Mouse (Mus musculus) intestine, embryonic 15.5 days (tissue): ENCODE results near the gene Myb. TPM values are rescaled to one million over a fixed set of nuclear protein-coding genes. Genes with fewer than 3 reads are reported as not detected.

Source experiments
- ATAC-seq: fragments of 200-750 bp; cut with Nextera tagmentation; 2 replicates; pipeline ENCODE4 v1.8.0; 2017; ENCODE audit warnings: moderate TSS enrichment, moderate library complexity
- H3K27ac ChIP-seq: fragments of 300-500 bp; sonication (generic); 2 replicates; pipeline ENCODE4 v1.5.1; 2015; ENCODE audit warnings: mild to moderate bottlenecking, inconsistent platforms
- H3K27me3 ChIP-seq: fragments of 300-500 bp; sonication (generic); replicated peaks from 2 replicates; pipeline ENCODE4 v1.6.1; 2015; ENCODE audit warnings: inconsistent platforms
- H3K36me3 ChIP-seq: fragments of 300-500 bp; sonication (generic); 2 replicates; pipeline ENCODE4 v1.6.1; 2015; ENCODE audit warnings: inconsistent platforms
- H3K4me1 ChIP-seq: fragments of 300-500 bp; sonication (generic); replicated peaks from 2 replicates; pipeline ENCODE4 v1.6.1; 2015; ENCODE audit warnings: inconsistent platforms
- H3K4me2 ChIP-seq: fragments of 300-500 bp; sonication (generic); replicated peaks from 2 replicates; pipeline ENCODE4 v1.6.1; 2015; ENCODE audit warnings: mild to moderate bottlenecking, inconsistent platforms
- H3K4me3 ChIP-seq: fragments of 300-500 bp; sonication (generic); replicated peaks from 2 replicates; pipeline ENCODE4 v1.5.1; 2015; ENCODE audit warnings: inconsistent platforms
- H3K9ac ChIP-seq: fragments of 300-500 bp; sonication (generic); 2 replicates; pipeline ENCODE4 v1.6.1; 2015; ENCODE audit warnings: inconsistent platforms
- H3K9me3 ChIP-seq: fragments of 300-500 bp; sonication (generic); 2 replicates; pipeline ENCODE4 v1.6.1; 2016; ENCODE audit warnings: inconsistent platforms
- WGBS: fragments of 180-500 bp; shearing (Covaris S2); methylation state at CpG from one replicate; pipeline ENCODE4 v1.1.7; 2015; 5-methylcytosine and 5-hydroxymethylcytosine counted together
- polyA plus RNA-seq: library from polyadenylated mRNA; unstranded; fragments of >200 nt; fragmentation: Nextera tagmentation; extraction: Ambion mirVana; gene quantifications from 2 replicates; pipeline ENCODE4 v1.2.1, GENCODE M21; 2015

Myb gene
- polyA plus RNA-seq, 1 experiment from 2014 or later, result 6.4 TPM

DNA sequence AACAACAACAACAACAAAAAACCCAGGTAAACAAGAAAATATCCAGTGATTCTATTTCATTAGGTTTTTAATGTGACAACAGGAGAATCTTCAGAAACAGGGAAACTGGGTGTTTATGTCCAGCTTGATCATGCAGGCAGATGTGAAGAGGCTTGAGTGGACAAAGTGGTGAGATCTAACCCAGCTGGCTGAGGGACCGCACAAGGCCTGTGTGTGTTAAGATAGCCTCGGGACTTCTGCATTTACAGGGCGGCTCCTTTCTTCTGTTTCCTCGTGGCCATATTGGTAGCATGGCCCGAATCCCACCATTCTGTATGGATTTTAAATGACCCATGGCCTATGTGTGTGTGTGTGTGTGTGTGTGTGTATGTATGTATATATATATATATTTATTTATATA is 52.6 kb downstream of the Myb start:
- no peak for ATAC-seq
- Histone ChIP-seq H3K9ac (no peak overlapping the region), H3K9me3 (no peaks in the 10 kb centered on the region), H3K4me1 (no peaks in the 10 kb centered on the region), H3K36me3 (no peaks in the 10 kb centered on the region), H3K4me2 (no peak overlapping the region), H3K27ac (no peak overlapping the region), H3K27me3 (no peaks in the 10 kb centered on the region), H3K4me3 (no peak overlapping the region)
- WGBS, result 86% methylated on average over 5 of the region's 5 CpGs

DNA sequence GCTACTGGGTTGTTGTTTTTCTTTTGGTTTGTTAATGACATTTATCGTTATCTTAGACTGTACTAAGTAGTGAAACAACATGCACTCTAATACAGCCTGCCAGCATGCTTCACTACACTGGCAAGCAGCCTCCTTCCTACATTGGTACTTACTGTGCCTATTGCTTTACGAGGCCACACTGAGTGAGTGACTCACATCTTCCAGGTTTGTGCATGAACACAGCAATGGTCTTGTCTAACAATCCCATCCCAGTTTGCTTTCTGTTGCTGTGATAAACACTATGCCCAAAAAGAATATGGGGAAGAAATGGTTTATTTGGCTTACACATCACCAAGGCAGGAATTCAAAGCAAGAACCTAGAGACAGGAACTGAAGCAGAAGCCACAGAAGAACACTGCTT is 55.6 kb downstream of the Myb start:
- Histone ChIP-seq H3K27ac (no peak overlapping the region), H3K36me3 (no peaks in the 10 kb centered on the region), H3K4me1 (0 out of 2 replicates have a peak, but pooled peaks cover 3% of the 10 kb centered on the region), H3K4me2 (no peak overlapping the region), H3K9me3 (no peaks in the 10 kb centered on the region), H3K4me3 (no peak overlapping the region), H3K27me3 (no peaks in the 10 kb centered on the region), H3K9ac (no peak overlapping the region)
- WGBS, result 90% methylated on average over 2 of the region's 2 CpGs
- ATAC-seq, result no peak

DNA sequence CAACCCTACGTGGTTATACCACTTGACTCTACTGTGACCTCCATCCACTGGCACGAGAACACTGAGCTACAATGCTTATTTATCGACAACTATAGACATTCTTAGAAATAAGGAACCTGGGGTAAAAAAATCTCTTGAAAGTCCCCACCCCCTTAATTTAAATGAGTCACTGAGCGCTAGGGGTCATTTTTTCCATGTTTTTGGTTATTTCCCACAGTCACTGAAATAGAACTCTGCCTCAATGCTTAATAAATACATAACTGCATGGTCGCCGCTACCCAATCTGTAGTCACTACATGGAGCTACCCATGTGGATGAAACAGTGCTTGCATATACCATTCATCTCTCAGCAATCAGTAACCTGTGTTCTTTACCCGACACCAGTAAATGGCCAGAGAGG is 58.1 kb downstream of the Myb start:
- Histone ChIP-seq H3K36me3 (no peaks in the 10 kb centered on the region), H3K9ac (no peak overlapping the region), H3K4me2 (no peak overlapping the region), H3K4me3 (no peak overlapping the region), H3K27ac (no peak overlapping the region), H3K9me3 (no peaks in the 10 kb centered on the region), H3K27me3 (no peaks in the 10 kb centered on the region), H3K4me1 (peaks cover 7% of the 10 kb centered on the region; the same call in 1 of the 2 replicates)
- ATAC-seq, result no peak
- 78% methylated on average over 7 of the region's 7 CpGs for WGBS

DNA sequence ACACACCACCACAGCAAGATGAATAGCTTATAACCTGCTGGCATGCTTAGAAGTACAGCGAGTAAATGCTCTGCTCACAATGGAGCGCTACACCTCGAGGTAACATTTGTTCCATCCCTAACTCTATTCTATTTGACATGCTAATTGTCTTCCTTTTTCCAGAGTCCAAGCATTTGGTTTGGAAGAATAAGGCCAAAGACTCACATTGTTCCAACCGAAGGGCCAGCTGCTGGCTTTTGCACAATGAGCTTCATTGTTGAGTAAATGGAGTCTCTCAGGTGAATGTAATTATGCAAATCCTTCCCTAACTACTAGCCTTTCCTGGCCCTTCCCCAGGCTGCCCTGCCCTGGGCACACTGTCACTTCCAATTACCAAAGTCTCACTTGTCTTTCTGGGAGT is 58.8 kb downstream of the Myb start:
- ATAC-seq, result peak; percentile 55
- no peaks in the 10 kb centered on the region for H3K9me3 ChIP-seq
- no peak overlapping the region for H3K9ac ChIP-seq
- no peak overlapping the region for H3K4me3 ChIP-seq
- no peaks in the 10 kb centered on the region for H3K27me3 ChIP-seq
- WGBS, result 44% methylated on average over 4 of the region's 4 CpGs
- peaks cover 7% of the 10 kb centered on the region; the same call in 1 of the 2 replicates for H3K4me1 ChIP-seq
- no peaks in the 10 kb centered on the region for H3K36me3 ChIP-seq
- no peak overlapping the region for H3K4me2 ChIP-seq
- no peak overlapping the region for H3K27ac ChIP-seq

DNA sequence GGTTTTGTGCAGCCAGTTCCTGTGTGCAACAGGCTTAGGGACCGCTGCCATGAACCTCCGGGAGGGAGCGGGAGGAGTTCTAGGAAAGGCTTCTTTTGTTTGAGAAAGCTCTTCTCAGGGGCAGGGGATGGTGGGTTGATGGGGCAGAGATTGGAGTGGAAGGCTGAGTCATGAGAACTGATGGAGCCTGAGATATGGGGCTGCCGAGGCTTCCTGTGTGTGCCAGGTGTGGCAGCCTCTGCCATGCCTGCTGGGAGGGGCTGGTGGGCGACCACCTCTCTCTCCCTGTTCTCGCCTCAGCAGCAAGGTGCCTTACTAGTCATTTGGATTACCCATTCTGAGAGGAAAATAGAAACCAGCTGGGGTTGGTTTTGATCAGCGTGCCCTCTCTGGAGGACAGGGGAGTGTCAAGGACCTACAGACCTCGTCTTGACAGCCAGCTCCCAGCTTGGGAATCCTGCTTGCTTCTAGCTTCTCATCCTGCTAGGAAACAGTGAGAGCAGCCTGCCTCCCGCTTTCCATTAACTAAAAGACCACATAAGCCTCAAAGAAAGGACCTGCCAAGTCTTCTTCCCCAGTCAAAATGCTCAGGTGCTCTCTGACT is 60.0 kb downstream of the Myb start:
- no peaks in the 10 kb centered on the region for H3K36me3 ChIP-seq
- H3K27me3 ChIP-seq, result no peaks in the 10 kb centered on the region
- no peak overlapping the region for H3K4me2 ChIP-seq
- ATAC-seq, result no peak
- no peak overlapping the region for H3K27ac ChIP-seq
- H3K4me3 ChIP-seq, result no peak overlapping the region
- H3K9ac ChIP-seq, result no peak overlapping the region
- H3K4me1 ChIP-seq, result peaks cover 7% of the 10 kb centered on the region; the same call in 1 of the 2 replicates
- 49% methylated on average over 9 of the region's 9 CpGs for WGBS
- H3K9me3 ChIP-seq, result no peaks in the 10 kb centered on the region

DNA sequence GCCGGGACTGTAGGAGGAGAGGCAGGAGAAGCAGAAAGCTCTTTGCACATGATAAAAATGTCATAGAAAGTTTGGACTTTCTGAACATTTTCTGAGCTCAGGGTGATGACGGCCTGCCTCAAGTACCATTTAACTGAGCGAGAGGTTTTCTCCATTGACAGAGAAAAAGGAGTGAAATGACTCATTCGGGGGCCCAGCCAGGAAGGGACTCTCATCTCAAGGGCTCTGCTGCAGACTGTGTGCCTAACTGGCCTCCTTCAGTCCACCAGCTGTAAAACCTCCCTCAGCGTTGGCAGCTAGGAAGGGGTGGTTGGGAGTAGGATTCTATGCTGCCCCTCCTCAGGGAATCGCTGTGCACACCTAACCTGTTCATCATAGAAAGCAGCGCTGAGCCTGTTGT is 61.3 kb downstream of the Myb start:
- Histone ChIP-seq H3K27me3 (no peaks in the 10 kb centered on the region), H3K9me3 (no peaks in the 10 kb centered on the region), H3K36me3 (no peaks in the 10 kb centered on the region), H3K4me3 (no peak overlapping the region), H3K4me2 (no peak overlapping the region), H3K4me1 (peaks cover 7% of the 10 kb centered on the region; the same call in 1 of the 2 replicates), H3K27ac (no peak overlapping the region), H3K9ac (no peak overlapping the region)
- no peak for ATAC-seq
- 71% methylated on average over 7 of the region's 7 CpGs for WGBS

DNA sequence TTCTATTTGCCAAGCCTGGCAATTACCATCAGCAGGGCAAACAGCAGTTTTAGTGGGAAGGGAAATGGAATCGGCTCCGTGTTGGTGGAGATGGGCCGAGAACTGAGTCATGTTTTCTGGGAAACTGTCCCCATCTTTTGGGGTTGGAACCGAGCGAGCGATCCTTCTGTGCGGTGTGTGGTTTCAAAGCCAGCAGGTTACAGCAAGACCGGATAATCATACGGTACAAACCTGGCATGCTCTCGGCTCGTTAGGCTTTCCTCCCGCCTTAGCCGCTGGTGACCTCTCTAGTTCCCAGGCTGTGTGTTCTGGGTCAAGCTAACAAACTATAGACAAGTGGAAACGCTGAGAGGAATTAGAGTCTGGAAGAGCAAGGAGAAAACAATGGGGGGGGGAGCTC is 65.2 kb downstream of the Myb start:
- WGBS, result 91% methylated on average over 14 of the region's 14 CpGs
- H3K36me3 ChIP-seq, result no peaks in the 10 kb centered on the region
- no peak overlapping the region for H3K4me2 ChIP-seq
- no peaks in the 10 kb centered on the region for H3K9me3 ChIP-seq
- H3K4me3 ChIP-seq, result no peak overlapping the region
- H3K27ac ChIP-seq, result no peak overlapping the region
- H3K4me1 ChIP-seq, result peaks cover 11% of the 10 kb centered on the region
- no peaks in the 10 kb centered on the region for H3K27me3 ChIP-seq
- no peak for ATAC-seq
- no peak overlapping the region for H3K9ac ChIP-seq

DNA sequence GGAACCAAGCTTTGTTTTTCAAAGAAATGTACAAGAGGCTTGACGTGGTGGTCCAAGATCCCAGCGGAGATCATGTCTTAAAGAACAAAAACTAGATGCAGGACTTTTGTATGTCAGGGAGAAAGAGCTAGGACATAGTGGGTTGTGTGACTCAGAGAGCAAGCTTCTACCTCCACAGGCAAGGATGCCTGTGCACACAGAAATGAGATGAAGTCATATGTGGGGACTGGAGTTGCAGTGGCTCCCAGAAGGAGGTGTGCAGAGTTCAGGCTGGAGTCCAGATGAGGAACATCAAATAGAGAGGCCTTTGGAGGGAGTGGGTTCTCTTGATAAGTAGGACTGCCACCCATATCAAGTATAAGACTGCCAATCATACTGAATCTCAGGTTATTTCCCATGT is 65.9 kb downstream of the Myb start:
- H3K4me3 ChIP-seq, result no peak overlapping the region
- H3K9ac ChIP-seq, result no peak overlapping the region
- H3K9me3 ChIP-seq, result no peaks in the 10 kb centered on the region
- no peaks in the 10 kb centered on the region for H3K27me3 ChIP-seq
- no peaks in the 10 kb centered on the region for H3K36me3 ChIP-seq
- H3K4me2 ChIP-seq, result no peak overlapping the region
- H3K4me1 ChIP-seq, result peaks cover 9% of the 10 kb centered on the region
- H3K27ac ChIP-seq, result no peak overlapping the region
- no peak for ATAC-seq
- WGBS, result 95% methylated on average over 2 of the region's 2 CpGs

DNA sequence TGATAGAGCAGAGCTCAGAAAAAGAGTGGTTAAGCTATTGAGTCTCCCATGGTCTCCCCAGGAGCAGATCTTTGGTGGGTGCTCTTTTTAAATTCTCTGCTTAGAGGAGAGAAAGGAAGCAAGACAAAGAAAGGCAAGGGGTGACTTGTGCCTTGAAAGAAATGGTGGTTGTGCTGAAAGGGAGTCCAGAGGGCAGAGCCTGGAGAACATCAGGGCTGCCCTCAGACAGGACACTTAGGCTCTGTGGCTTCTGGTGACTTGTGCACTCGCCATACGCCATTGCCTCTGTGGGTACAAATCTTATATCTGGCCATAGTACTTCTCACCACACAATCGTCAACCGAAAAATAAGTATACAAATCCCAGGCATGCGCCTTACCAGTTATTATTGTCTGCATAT is 67.5 kb downstream of the Myb start:
- Histone ChIP-seq H3K9ac (no peak overlapping the region), H3K27ac (peak overlapping the region; percentile 24; the same call in 1 of the 2 replicates)
- 83% methylated on average over 5 of the region's 5 CpGs for WGBS

DNA sequence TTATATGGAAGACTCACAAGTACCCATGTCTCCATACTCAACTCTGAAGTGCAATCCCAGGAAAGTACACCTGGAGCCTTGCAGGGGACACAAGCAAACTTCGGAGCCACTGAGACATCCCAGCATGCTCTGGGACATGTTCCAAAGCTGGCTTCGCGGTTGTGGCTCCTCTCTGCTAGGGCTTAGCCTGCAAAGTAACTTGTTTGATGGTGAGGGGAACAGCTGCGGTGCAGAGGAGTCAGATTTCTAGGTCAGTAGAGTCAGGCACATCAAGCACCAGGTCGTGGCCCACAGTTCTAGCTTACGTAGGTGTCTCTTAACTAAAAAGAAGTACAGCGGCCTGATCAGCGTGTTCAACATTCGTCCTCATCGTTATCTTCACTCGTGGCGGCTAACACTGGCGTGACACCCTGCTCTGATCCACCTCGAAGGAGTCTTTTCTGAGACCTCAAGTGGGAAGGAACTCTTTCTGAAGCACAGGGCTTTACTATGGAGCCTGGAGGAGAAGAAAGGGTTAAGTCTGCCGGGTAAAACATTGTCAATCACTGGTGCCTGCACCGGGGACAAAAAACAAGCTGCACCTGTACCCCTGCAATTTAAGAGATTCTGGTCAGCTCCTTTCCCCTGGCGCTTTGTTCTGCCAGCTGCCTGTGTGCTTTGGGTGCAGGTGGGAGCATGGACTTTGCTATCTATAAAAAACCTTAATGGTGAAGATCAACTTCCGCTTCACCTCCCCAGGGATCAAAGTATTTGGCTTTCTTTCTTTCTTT is 68.1 kb downstream of the Myb start:
- Histone ChIP-seq H3K4me2 (no peak overlapping the region), H3K27me3 (no peaks in the 10 kb centered on the region), H3K4me3 (no peak overlapping the region), H3K9ac (no peak overlapping the region), H3K9me3 (no peaks in the 10 kb centered on the region), H3K36me3 (no peaks in the 10 kb centered on the region), H3K4me1 (peaks cover 5% of the 10 kb centered on the region; the same call in 1 of the 2 replicates), H3K27ac (peak overlapping the region; percentile 24)
- ATAC-seq, result peak; percentile 79
- WGBS, result 53% methylated on average over 18 of the region's 18 CpGs

More for the DNA sequence above, 67.5 kb downstream of the Myb start:
- Histone ChIP-seq H3K4me2 (no peak overlapping the region), H3K9me3 (no peaks in the 10 kb centered on the region), H3K36me3 (no peaks in the 10 kb centered on the region), H3K4me1 (peaks cover 5% of the 10 kb centered on the region; the same call in 1 of the 2 replicates), H3K27me3 (no peaks in the 10 kb centered on the region), H3K4me3 (no peak overlapping the region)
- ATAC-seq, result no peak

DNA sequence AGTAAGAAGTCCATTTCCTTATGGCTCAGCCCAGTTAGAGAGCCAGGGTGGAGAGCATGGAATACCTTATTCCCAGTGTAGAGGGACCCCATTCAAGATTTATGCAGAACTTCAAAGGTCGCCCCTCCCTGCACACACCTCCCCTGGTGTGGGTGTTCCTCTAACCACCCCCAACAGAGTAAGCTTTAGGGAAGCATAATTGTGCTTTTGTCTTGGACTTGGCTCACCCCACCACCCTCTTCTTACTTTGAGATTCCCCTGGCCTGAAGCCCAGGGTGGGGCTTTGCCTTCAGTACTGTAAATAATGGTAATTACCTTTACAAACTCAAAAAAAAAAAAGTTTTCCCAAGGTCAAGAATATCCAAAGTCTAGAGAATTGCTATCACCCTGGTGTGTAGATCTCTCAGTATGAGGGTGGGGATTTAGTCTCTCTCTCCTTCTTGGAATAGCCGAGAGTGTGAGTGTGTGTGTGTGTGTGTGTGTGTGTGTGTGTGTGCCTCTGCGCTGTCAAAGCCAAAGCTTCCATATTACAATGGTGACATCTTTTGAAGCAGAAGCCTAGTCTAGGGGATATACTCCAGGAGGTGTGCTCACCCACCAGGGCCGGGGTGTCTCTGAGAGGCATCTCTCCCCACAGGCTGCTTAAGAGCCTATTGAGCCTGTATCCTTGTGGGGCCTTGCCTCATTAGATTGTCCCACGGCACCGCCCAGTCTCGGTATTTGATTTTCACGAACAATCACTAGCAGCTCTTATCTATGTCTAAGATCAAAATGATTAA is 69.7 kb downstream of the Myb start:
- H3K27ac ChIP-seq, result peak overlapping the region; percentile 37
- H3K4me1 ChIP-seq, result peaks cover 5% of the 10 kb centered on the region; the same call in 1 of the 2 replicates
- H3K36me3 ChIP-seq, result no peaks in the 10 kb centered on the region
- no peak overlapping the region for H3K9ac ChIP-seq
- no peak overlapping the region for H3K4me2 ChIP-seq
- 63% methylated on average over 8 of the region's 8 CpGs for WGBS
- no peak overlapping the region for H3K4me3 ChIP-seq
- ATAC-seq, result peak; percentile 84
- no peaks in the 10 kb centered on the region for H3K27me3 ChIP-seq
- no peaks in the 10 kb centered on the region for H3K9me3 ChIP-seq

DNA sequence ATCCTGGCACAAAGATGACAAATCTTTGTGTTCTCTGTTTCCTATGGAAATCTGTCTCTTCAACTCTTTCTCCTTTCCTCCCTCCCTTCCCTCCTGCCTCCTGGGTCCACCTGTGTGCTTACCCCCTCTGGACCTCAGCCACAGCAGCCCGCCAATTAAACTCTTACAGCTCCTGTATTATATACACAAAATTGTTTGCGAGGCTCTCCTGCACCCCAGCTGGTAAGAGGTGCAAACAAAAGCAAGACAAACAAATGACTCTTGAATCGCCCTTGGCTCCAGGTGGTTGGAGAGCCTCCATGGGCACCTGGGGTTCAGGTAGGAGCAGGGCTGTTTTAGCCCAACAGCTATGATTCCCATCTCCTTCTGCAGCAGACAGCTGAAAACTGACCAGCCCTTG is 71.2 kb downstream of the Myb start:
- H3K9ac ChIP-seq, result no peak overlapping the region
- no peak overlapping the region for H3K27ac ChIP-seq
- H3K36me3 ChIP-seq, result no peaks in the 10 kb centered on the region
- no peak for ATAC-seq
- 52% methylated on average over 3 of the region's 3 CpGs for WGBS
- H3K4me1 ChIP-seq, result peaks cover 5% of the 10 kb centered on the region; the same call in 1 of the 2 replicates
- no peaks in the 10 kb centered on the region for H3K27me3 ChIP-seq
- no peak overlapping the region for H3K4me2 ChIP-seq
- H3K4me3 ChIP-seq, result no peak overlapping the region
- no peaks in the 10 kb centered on the region for H3K9me3 ChIP-seq
